Mouse (Mus musculus): ENCODE measurements around the gene Lyrm9. TPM values are rescaled to one million over a fixed set of nuclear protein-coding genes. Genes with fewer than 3 reads are reported as not detected.

The Lyrm9 gene
- total and polyA plus RNA-seq, 3 experiments, result 22.0 to 49.4 (median 35.3) TPM

- H3K27ac ChIP-seq (ENCODE audit: insufficient read depth, low read depth), result no peak overlapping the region
- dilution Hi-C loops (cut with MboI; ENCODE audit: extremely low pct_ligation_motif_present, extremely low pct_unique_long_range_greater_than_20kb, low sequenced_read_pairs) (no loop called here), in situ Hi-C loops (cut with MboI; ENCODE audit: low pct_ligation_motif_present, low pct_unique_long_range_greater_than_20kb, low sequenced_read_pairs) (no loop called here)
- H3K4me3 ChIP-seq (replicated peaks in 1 of 3; ENCODE audit: low read depth in 2 of 3, low read length in 2 of 3, poor library complexity in 1 of 3), result no peak overlapping the region
- peaks cover 0 to 3% of the 10 kb centered on the region in 2 experiments; a peak in 1 of 4 replicates for H3K4me1 ChIP-seq (ENCODE audit: control insufficient read depth in 1 of 2, insufficient read depth in 2 of 2)
- H3K4me2 ChIP-seq (ENCODE audit: insufficient read depth, low read depth, poor library complexity, severe bottlenecking), result no peak overlapping the region
- no peak for TF ChIP-seq RCOR1 (conservative IDR thresholded peaks at IDR 0.05; ENCODE audit: low read depth, low read length)
- no peak for TF ChIP-seq USF1 (IDR thresholded peaks at IDR 0.05; ENCODE audit: low read depth, low read length)
- no peak for TF ChIP-seq RAD21 (IDR thresholded peaks at IDR 0.05; ENCODE audit: low read depth, low read length)
- no peak for TF ChIP-seq ZMIZ1 (IDR thresholded peaks at IDR 0.05; ENCODE audit: low read depth, low read length)
- TF ChIP-seq JUN (IDR thresholded peaks at IDR 0.05; ENCODE audit: insufficient read depth, low read depth, low read length), result no peak
- no peak for TF ChIP-seq USF2 (conservative IDR thresholded peaks at IDR 0.05; ENCODE audit: low read depth, low read length)
- TF ChIP-seq POLR2A (IDR thresholded peaks at IDR 0.05; ENCODE audit: low read depth, low read length), result no peak
- no peak for TF ChIP-seq CHD1 (IDR thresholded peaks at IDR 0.05; ENCODE audit: low read depth, low read length)
- TF ChIP-seq NELFE (IDR thresholded peaks at IDR 0.05; ENCODE audit: low read depth, low read length), result no peak
- no peak for TF ChIP-seq SIN3A (IDR thresholded peaks at IDR 0.05; ENCODE audit: low read length)
- no peak for TF ChIP-seq UBTF (IDR thresholded peaks at IDR 0.05; ENCODE audit: low read depth, low read length)
- no peak for TF ChIP-seq MAZ (IDR thresholded peaks at IDR 0.05; ENCODE audit: low read depth, low read length)
- TF ChIP-seq MXI1 (IDR thresholded peaks at IDR 0.05; ENCODE audit: low read depth, low read length), result no peak
- TF ChIP-seq E2F4 (IDR thresholded peaks at IDR 0.05; ENCODE audit: insufficient replicate concordance, low read depth, low read length), result no peak
- no peak for TF ChIP-seq PAX5 (IDR thresholded peaks at IDR 0.05; ENCODE audit: low read length)
- no peak for TF ChIP-seq SMC3 (IDR thresholded peaks at IDR 0.05; ENCODE audit: low read depth, low read length)
- no peak for TF ChIP-seq JUND (conservative IDR thresholded peaks at IDR 0.05; ENCODE audit: low read depth, low read length)
- no peaks in the 10 kb centered on the region for H3K36me3 ChIP-seq (replicated peaks in 1 of 2; ENCODE audit: control insufficient read depth in 1 of 2, insufficient read depth in 1 of 2, low read length in 1 of 2)
- no peaks in the 10 kb centered on the region for H3K9me3 ChIP-seq (replicated peaks; ENCODE audit: low read length)
- H3K27me3 ChIP-seq (replicated peaks), result peaks cover 11% of the 10 kb centered on the region
- H3K9ac ChIP-seq (ENCODE audit: insufficient read depth, low read depth), result no peak overlapping the region
- DNase-seq (ENCODE audit: extremely low read depth), result no peak
- no peaks in the 10 kb centered on the region for H3K79me2 ChIP-seq (replicated peaks; ENCODE audit: control insufficient read depth, extremely low read depth, insufficient read depth, poor library complexity, severe bottlenecking)
These were observed 43.5 kb upstream of the Lyrm9 start for GRCm38 (mm10) chr11:78782791-78783347.

GRCm38 (mm10) chr11:78786013-78786431 lies 40.4 kb upstream of the Lyrm9 start:
- no peaks in the 10 kb centered on the region for H3K9me3 ChIP-seq (replicated peaks; ENCODE audit: low read length)
- H3K4me1 ChIP-seq (ENCODE audit: control insufficient read depth in 1 of 2, insufficient read depth in 2 of 2), result peaks cover 4 to 13% of the 10 kb centered on the region in 2 experiments; a peak in 3 of 4 replicates
- dilution Hi-C loops (cut with MboI; ENCODE audit: extremely low pct_ligation_motif_present, extremely low pct_unique_long_range_greater_than_20kb, low sequenced_read_pairs), result no loop called here
- in situ Hi-C loops (cut with MboI; ENCODE audit: low pct_ligation_motif_present, low pct_unique_long_range_greater_than_20kb, low sequenced_read_pairs), result no loop called here
- DNase-seq (ENCODE audit: extremely low read depth), result no peak
- no peak overlapping the region for H3K4me2 ChIP-seq (ENCODE audit: insufficient read depth, low read depth, poor library complexity, severe bottlenecking)
- no peaks in the 10 kb centered on the region for H3K79me2 ChIP-seq (replicated peaks; ENCODE audit: control insufficient read depth, extremely low read depth, insufficient read depth, poor library complexity, severe bottlenecking)
- H3K36me3 ChIP-seq (replicated peaks in 1 of 2; ENCODE audit: control insufficient read depth in 1 of 2, insufficient read depth in 1 of 2, low read length in 1 of 2), result no peaks in the 10 kb centered on the region
- peaks cover 6% of the 10 kb centered on the region for H3K27me3 ChIP-seq (replicated peaks)
- no peak overlapping the region for H3K27ac ChIP-seq (ENCODE audit: insufficient read depth, low read depth)
- H3K4me3 ChIP-seq (replicated peaks in 1 of 3; ENCODE audit: low read depth in 2 of 3, low read length in 2 of 3, poor library complexity in 1 of 3), result no peak overlapping the region
- TF ChIP-seq E2F4 (IDR thresholded peaks at IDR 0.05; ENCODE audit: insufficient replicate concordance, low read depth, low read length), result no peak
- no peak overlapping the region for H3K9ac ChIP-seq (ENCODE audit: insufficient read depth, low read depth)

All from CH12.LX (cell line).